ENCODE assay signal across 10 mouse cellular contexts in genomic region chr7:46226936-46227335, GRCm38 (mm10). TPM values are rescaled to one million over a fixed set of nuclear protein-coding genes. Genes with fewer than 3 reads are reported as not detected.
A peak's percentile ranks its signal among the peaks of the same experiment; 100 is the strongest.
DNase-seq lines count a peak whose midpoint lies in the region; ATAC-seq and TF ChIP-seq lines count a peak whose summit lies in the region.
"Had no signal": no experiment of that assay in that cellular context is flagged by ENCODE, and none has a peak within 500 bp of the region (broad histone marks: within the 10 kb centered on the region; RNA-seq: fewer than 3 reads in every experiment).

No protein-coding gene starts in this region.

- H3K4me3 ChIP-seq in lung, embryonic 14.5 days (ENCODE audit: low read depth, low read length): no peak overlapping the region

- H3K27ac ChIP-seq in lung, embryonic 14.5 days (ENCODE audit: low read depth): no peak overlapping the region
- H3K27ac ChIP-seq: liver, embryonic 14.5 days had no signal

- WGBS in lung, embryonic 14.5 days: 54% methylated on average over 4 of the region's 4 CpGs

- no peaks in the 10 kb centered on the region for H3K27me3 ChIP-seq in lung, embryonic 14.5 days (ENCODE audit: insufficient read depth, low read length)

- no peaks in the 10 kb centered on the region for H3K9me3 ChIP-seq in lung, embryonic 14.5 days (ENCODE audit: low read depth, low read length)

- H3K4me2 ChIP-seq in lung, embryonic 14.5 days: no peak overlapping the region

- no peaks in the 10 kb centered on the region for H3K4me1 ChIP-seq in lung, embryonic 14.5 days (ENCODE audit: insufficient read depth)

- intact Hi-C loops in heart, postnatal 14 days (cut with DNase I): no loop called here

- TF ChIP-seq CTCF in lung, embryonic 14.5 days (IDR thresholded peaks at IDR 0.05; ENCODE audit: low read depth): no peak

- no peak for ATAC-seq in lung, embryonic 14.5 days (ENCODE audit: insufficient read depth)
- ATAC-seq in granulocyte monocyte progenitor cell, adult 5-6 weeks (replicated peaks; ENCODE audit: poor library complexity, severe bottlenecking): no peak
- ATAC-seq: midbrain, embryonic 16.5 days had no signal

- peak; percentile 14 for DNase-seq in adrenal gland, postnatal 25 days
- DNase-seq in adrenal gland, adult 8-10 months: no peak
- DNase-seq in lung, embryonic 14.5 days: peak; percentile 56
- DNase-seq in lung, postnatal 25 days (ENCODE audit: low spot score): no peak
- peak; percentile 70 to 72 for DNase-seq in cerebellum, postnatal 36 days
- peak; percentile 77 to 81 for DNase-seq in heart, postnatal 14 days
- DNase-seq in kidney, adult 11 months: no peak

- no peaks in the 10 kb centered on the region for H3K36me3 ChIP-seq in lung, embryonic 14.5 days (ENCODE audit: insufficient read depth)

- no peak overlapping the region for H3K9ac ChIP-seq in lung, embryonic 14.5 days
- H3K9ac ChIP-seq: liver, embryonic 14.5 days had no signal

RNA-seq across cellular contexts. Expression of gene Ush1c, which starts 11.4 kb away (rescaled TPM):
- total RNA-seq in adrenal gland, postnatal 25 days (2021): 2.5 and 2.7 TPM in 2 replicates
- total RNA-seq in adrenal gland, adult 8-10 months (2022): 1 to 10 TPM; 2.5 to 5.2 (median 3.4) TPM
- 0.22 and 0.88 TPM in 2 replicates for polyA plus RNA-seq in lung, embryonic 14.5 days (2014; fragmentation: Nextera tagmentation; extraction: Ambion mirVana)
- total RNA-seq in heart, postnatal 14 days (2021): 10 to 100 TPM; 10.7 to 12.8 TPM
- total RNA-seq in granulocyte monocyte progenitor cell, adult 5-6 weeks (2014; fragmentation: Nextera tagmentation): not detected in 2 replicates
- total RNA-seq in granulocyte monocyte progenitor cell, adult 5-6 weeks (2017): not detected in 2 replicates

RNA-seq across cellular contexts. Expression of gene Otog, which starts 13.9 kb away (rescaled TPM):
- total RNA-seq in adrenal gland, postnatal 25 days (2021): 2.3 and 2.4 TPM in 2 replicates
- under 1 TPM in 2 of 4 experiments, not detected in 2; 0.59 to 0.87 TPM for total RNA-seq in adrenal gland, adult 8-10 months (2022)
- not detected in 2 replicates for polyA plus RNA-seq in lung, embryonic 14.5 days (2014; fragmentation: Nextera tagmentation; extraction: Ambion mirVana)
- not detected for total RNA-seq in heart, postnatal 14 days (2021)
- not detected in 2 replicates for total RNA-seq in granulocyte monocyte progenitor cell, adult 5-6 weeks (2014; fragmentation: Nextera tagmentation)
- total RNA-seq in granulocyte monocyte progenitor cell, adult 5-6 weeks (2017): not detected in 2 replicates
- polyA plus RNA-seq: liver, embryonic 14.5 days had no signal

RNA-seq across cellular contexts. Expression of gene Abcc8, which starts 47.1 kb away (rescaled TPM):
- total RNA-seq in adrenal gland, postnatal 25 days (2021): 1.0 and 1.8 TPM in 2 replicates
- total RNA-seq in adrenal gland, adult 8-10 months (2022): 1 to 10 TPM in 3 of 4 experiments, under 1 TPM in 1; 0.92 to 2.9 (median 1.7) TPM
- polyA plus RNA-seq in lung, embryonic 14.5 days (2014; fragmentation: Nextera tagmentation; extraction: Ambion mirVana): 0.32 and 0.64 TPM in 2 replicates
- 10 to 100 TPM; 53.4 to 61.5 TPM for total RNA-seq in heart, postnatal 14 days (2021)
- total RNA-seq in granulocyte monocyte progenitor cell, adult 5-6 weeks (2014; fragmentation: Nextera tagmentation): not detected in 2 replicates
- total RNA-seq in granulocyte monocyte progenitor cell, adult 5-6 weeks (2017): not detected in 2 replicates

Comparison
In these comparisons a context has a peak if more than half of its experiments do, and no peak if none do; other contexts are left out.
1. DNase-seq: peak in adrenal gland, postnatal 25 days (single experiment), lung, embryonic 14.5 days (single experiment), cerebellum, postnatal 36 days (2 of 2) and heart, postnatal 14 days (2 of 2); none in adrenal gland, adult 8-10 months (single experiment), lung, postnatal 25 days (single experiment) and kidney, adult 11 months (single experiment).
2. RNA of gene Abcc8, which starts 47.1 kb away (total RNA-seq): 53.4 to 61.5 TPM in heart, postnatal 14 days; 0.92 to 2.9 TPM in adrenal gland, adult 8-10 months, 1.0 to 1.8 TPM in adrenal gland, postnatal 25 days and not detected in granulocyte monocyte progenitor cell, adult 5-6 weeks; every median in the first group is over 10 times any median in the second.